In the genomic region with DNA sequence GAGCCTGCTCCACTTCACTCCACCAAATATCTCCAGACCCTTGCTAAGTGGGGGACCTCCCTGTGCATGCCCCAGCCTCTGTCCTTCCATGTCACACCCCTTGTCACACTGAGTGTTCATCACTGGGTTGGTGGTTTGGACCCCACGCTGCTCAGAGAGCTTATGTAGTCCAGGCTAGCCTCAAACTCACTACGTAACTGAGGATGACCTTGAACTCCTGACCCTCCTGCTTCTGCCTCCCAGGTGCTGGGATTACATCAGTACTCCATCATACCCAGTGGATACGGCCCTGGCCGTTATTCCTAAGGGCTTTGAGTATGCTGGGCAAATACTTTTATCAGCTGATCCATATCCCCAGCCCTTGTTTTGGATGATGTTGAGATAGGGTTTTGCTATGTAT, we compare ENCODE assay signal across 24 mouse cellular contexts. TPM values are rescaled to one million over a fixed set of nuclear protein-coding genes. Genes with fewer than 3 reads are reported as not detected.
DNase-seq lines count a peak whose midpoint lies in the region; ATAC-seq lines count a peak whose summit lies in the region.
"Had no signal": no experiment of that assay in that cellular context is flagged by ENCODE, and none has a peak within 500 bp of the region (broad histone marks: within the 10 kb centered on the region; RNA-seq: fewer than 3 reads in every experiment).

No protein-coding gene starts in this region.

- intact Hi-C loops in left cerebral cortex, postnatal 14 days (cut with DNase I), result no loop called here

- DNase-seq in heart, postnatal 4 days, result no peak
- DNase-seq in kidney, postnatal 10 days, result peak; percentile 22
- no peak for DNase-seq in kidney, postnatal 25 days
- peak; percentile 83 for DNase-seq in R1 (ENCODE audit: low read depth, low spot score)
- no peak for DNase-seq in limb, embryonic 10.5 days (ENCODE audit: low spot score)
- no peak for DNase-seq in left cerebral cortex, postnatal 14 days (ENCODE audit: low spot score in 2 of 2)
- no peak for DNase-seq in frontal cortex, adult 2 months (ENCODE audit: extremely low spot score in 1 of 2, low spot score in 1 of 2)
- DNase-seq: kidney, postnatal 14 days; right cerebral cortex, adult 18-20 months; thymus, postnatal 36 days had no signal

- peaks cover 11% of the 10 kb centered on the region for H3K36me3 ChIP-seq in heart, embryonic 12.5 days
- H3K36me3 ChIP-seq in limb, embryonic 10.5 days, result peaks cover 8% of the 10 kb centered on the region; the same call in 1 of the 2 replicates
- H3K36me3 ChIP-seq: forebrain, embryonic 12.5 days; midbrain, embryonic 12.5 days had no signal

- ATAC-seq in heart, embryonic 12.5 days (ENCODE audit: insufficient number of reproducible peaks, low FRiP score), result no peak
- ATAC-seq: inflammation-experienced regulatory T-cells, adult 6 months had no signal

- WGBS in heart, embryonic 12.5 days, result 83% methylated on average over 4 of the region's 4 CpGs
- WGBS in limb, embryonic 10.5 days, result 92% methylated on average over 4 of the region's 4 CpGs

- H3K9ac ChIP-seq in heart, embryonic 12.5 days, result 0 out of 2 replicates have a peak overlapping the region, but pooled peaks have one; percentile 25
- H3K9ac ChIP-seq: forebrain, embryonic 12.5 days; liver, embryonic 14.5 days; midbrain, embryonic 12.5 days had no signal

- H3K4me2 ChIP-seq in heart, embryonic 12.5 days, result no peak overlapping the region
- H3K4me2 ChIP-seq: forebrain, embryonic 12.5 days; midbrain, embryonic 12.5 days had no signal

- no peaks in the 10 kb centered on the region for H3K9me3 ChIP-seq in heart, embryonic 12.5 days (replicated peaks)
- H3K9me3 ChIP-seq in limb, embryonic 10.5 days (replicated peaks), result no peaks in the 10 kb centered on the region
- H3K9me3 ChIP-seq: forebrain, embryonic 12.5 days; midbrain, embryonic 12.5 days had no signal

- H3K27me3 ChIP-seq in heart, embryonic 12.5 days (replicated peaks), result no peaks in the 10 kb centered on the region
- H3K27me3 ChIP-seq in limb, embryonic 10.5 days (ENCODE audit: low read depth, poor library complexity, severe bottlenecking), result no peaks in the 10 kb centered on the region
- H3K27me3 ChIP-seq: forebrain, embryonic 12.5 days; midbrain, embryonic 12.5 days had no signal

- H3K4me3 ChIP-seq in heart, embryonic 12.5 days, result no peak overlapping the region
- H3K4me3 ChIP-seq in limb, embryonic 10.5 days, result no peak overlapping the region
- H3K4me3 ChIP-seq: forebrain, embryonic 12.5 days; midbrain, embryonic 12.5 days; myocyte had no signal

- H3K4me1 ChIP-seq in heart, embryonic 12.5 days (replicated peaks), result peaks cover 89% of the 10 kb centered on the region
- H3K4me1 ChIP-seq in limb, embryonic 10.5 days, result peaks cover 78% of the 10 kb centered on the region

- peak overlapping the region; percentile 99 for H3K27ac ChIP-seq in heart, embryonic 12.5 days (ENCODE audit: poor library complexity, severe bottlenecking)
- H3K27ac ChIP-seq in limb, embryonic 10.5 days, result peak overlapping the region; percentile 67; the same call in 1 of the 2 replicates
- H3K27ac ChIP-seq: liver, embryonic 14.5 days; macrophage; midbrain, embryonic 12.5 days had no signal

RNA-seq across cellular contexts. Expression of a gene that starts 24.6 kb away (rescaled TPM):
- 51.8 and 61.5 TPM in 2 replicates for polyA plus RNA-seq in heart, embryonic 12.5 days (2016; fragmentation: Nextera tagmentation; extraction: Ambion mirVana)
- total RNA-seq in heart, postnatal 4 days (2021), result 100 to 1,000 TPM; 467 to 506 TPM
- polyA plus RNA-seq in limb, embryonic 10.5 days (2016; fragmentation: Nextera tagmentation; extraction: Ambion mirVana), result 20.8 and 23.3 TPM in 2 replicates
- 10 to 100 TPM; 11.6 to 12.9 TPM for total RNA-seq in left cerebral cortex, postnatal 14 days (2021)
- polyA plus RNA-seq in frontal cortex, adult 2 months (2012; rRNA removed), result 3.5 and 4.0 TPM in 2 replicates
- total RNA-seq: hematopoietic stem cell, adult 5-6 weeks had no signal
- polyA plus RNA-seq: inflammation-experienced regulatory T-cells, adult 6 months had no signal

RNA-seq across cellular contexts. Expression of a gene that starts 40.1 kb away (rescaled TPM):
- polyA plus RNA-seq in heart, embryonic 12.5 days (2016; fragmentation: Nextera tagmentation; extraction: Ambion mirVana), result not detected in 2 replicates
- not detected for total RNA-seq in heart, postnatal 4 days (2021)
- not detected in 2 replicates for polyA plus RNA-seq in limb, embryonic 10.5 days (2016; fragmentation: Nextera tagmentation; extraction: Ambion mirVana)
- not detected for total RNA-seq in left cerebral cortex, postnatal 14 days (2021)
- polyA plus RNA-seq in frontal cortex, adult 2 months (2012; rRNA removed), result not detected in 2 replicates
- total RNA-seq: adrenal gland, postnatal 4 days; hematopoietic stem cell, adult 5-6 weeks; layer of hippocampus, postnatal 10 days; left cerebral cortex, postnatal 10 days had no signal
- polyA plus RNA-seq: embryonic facial prominence, embryonic 11.5 days; forebrain, embryonic 12.5 days; inflammation-experienced regulatory T-cells, adult 6 months; liver, embryonic 14.5 days; macrophage; midbrain, embryonic 12.5 days; spleen, adult 2 months; stomach, embryonic 16.5 days had no signal

Comparison
In these comparisons a context has a peak if more than half of its experiments do, and no peak if none do; other contexts are left out.
1. DNase-seq: peak in kidney, postnatal 10 days (single experiment) and R1 (single experiment); none in heart, postnatal 4 days (single experiment), kidney, postnatal 25 days (0 of 2), limb, embryonic 10.5 days (single experiment), left cerebral cortex, postnatal 14 days (0 of 2) and frontal cortex, adult 2 months (0 of 2).